Mouse (Mus musculus): ENCODE data around the gene Rtn4rl2. TPM values are rescaled to one million over a fixed set of nuclear protein-coding genes. Genes with fewer than 3 reads are reported as not detected.

Gene Rtn4rl2
- polyA plus RNA-seq, 1 experiment: 2.7 TPM

DNA sequence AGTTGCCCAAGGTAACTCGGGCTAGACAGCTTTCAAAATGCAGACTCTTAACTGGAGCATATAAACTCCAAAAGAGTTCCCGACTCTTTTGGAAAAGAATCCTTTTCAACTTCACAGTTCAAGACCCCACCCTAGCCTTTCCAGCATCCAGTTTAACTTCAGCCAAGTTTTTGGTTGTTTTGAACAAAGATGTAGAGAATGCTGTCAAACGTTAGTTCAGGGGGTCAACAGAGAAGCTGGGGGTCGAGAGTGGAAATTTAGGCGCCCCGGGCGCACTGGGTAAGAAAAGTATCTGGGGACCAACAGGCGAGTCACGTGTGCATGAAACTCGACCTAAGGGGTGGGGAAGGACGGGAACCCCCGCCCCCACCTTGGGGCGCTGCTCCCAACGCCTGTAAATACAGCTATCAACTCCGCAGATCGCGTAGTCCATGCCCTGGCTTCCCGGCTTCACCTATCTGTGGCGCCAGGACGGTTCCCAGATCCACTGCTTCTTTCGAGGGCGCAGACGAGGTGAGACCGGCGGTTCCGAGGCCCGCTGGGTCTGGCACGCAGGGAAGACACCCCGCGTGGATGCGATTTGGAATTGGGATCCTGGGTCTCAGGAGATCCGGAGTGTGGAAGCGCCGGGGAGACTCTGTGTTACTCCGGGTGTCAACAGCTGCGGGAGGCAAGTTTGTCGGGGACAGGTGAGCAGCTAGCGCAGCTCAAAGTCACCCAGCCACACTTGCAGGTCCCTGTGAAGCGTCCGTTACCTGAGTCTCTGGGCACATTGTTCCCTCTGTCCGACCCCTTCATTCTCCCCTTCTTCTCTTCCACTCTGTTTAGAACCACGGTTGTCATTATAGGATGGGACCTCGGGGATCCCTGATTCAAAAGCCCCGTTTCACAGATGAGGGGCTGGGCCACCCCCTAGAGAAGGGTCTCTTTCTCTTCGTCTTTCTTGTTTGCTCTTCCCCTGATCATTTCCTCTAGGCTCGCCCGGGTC lies 47.2 kb downstream of the Rtn4rl2 start:
- peaks cover 3% of the 10 kb centered on the region; the same call in 1 of the 2 replicates for H3K4me1 ChIP-seq (ENCODE audit: control insufficient read depth, insufficient read depth, low read length)
- WGBS: 2% methylated on average over 47 of the region's 47 CpGs
- peak overlapping the region; percentile 57 for H3K4me3 ChIP-seq (replicated peaks; ENCODE audit: extremely low read depth, low read depth, low read length)
- peak; percentile 10 for DNase-seq
- TF ChIP-seq POLR2A (IDR thresholded peaks at IDR 0.05; ENCODE audit: borderline replicate concordance, extremely low read depth, low read depth, low read length) (0 out of 2 replicates have a peak, but pooled peaks have one; percentile 20), CTCF (IDR thresholded peaks at IDR 0.05; ENCODE audit: insufficient read depth, low read length) (no peak)

DNA sequence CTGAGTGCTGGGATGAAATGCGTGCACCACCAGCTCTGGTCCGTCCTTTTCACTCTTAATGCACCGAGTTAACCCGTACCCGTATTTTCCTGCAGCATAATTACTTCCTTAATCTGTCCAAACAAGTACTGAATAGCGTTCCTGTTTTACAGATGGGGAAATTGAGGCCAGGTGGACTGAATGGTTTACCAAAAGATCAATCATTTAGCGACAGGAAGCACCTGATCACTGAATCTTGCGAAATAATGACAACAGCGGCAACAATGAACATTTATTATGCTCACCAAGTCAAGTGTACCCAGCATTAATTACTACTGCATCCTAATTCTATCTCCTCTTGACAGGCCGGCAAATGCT lies 47.9 kb downstream of the Rtn4rl2 start, which contains the start of gene Slc43a1:
Gene Slc43a1, plus strand, starts transcription at position 258 of the 357 bp plus-strand sequence.
- Histone ChIP-seq H3K4me3 (replicated peaks; ENCODE audit: extremely low read depth, low read depth, low read length) (peak within 1 kb of the TSS; percentile 12), H3K4me1 (ENCODE audit: control insufficient read depth, insufficient read depth, low read length) (peaks cover 3% of the 10 kb centered on the region; the same call in 1 of the 2 replicates)
- WGBS: 35% methylated on average over 10 of the region's 10 CpGs
- no peak for TF ChIP-seq POLR2A (IDR thresholded peaks at IDR 0.05; ENCODE audit: borderline replicate concordance, extremely low read depth, low read depth, low read length)
- no peak for TF ChIP-seq CTCF (IDR thresholded peaks at IDR 0.05; ENCODE audit: insufficient read depth, low read length)
- DNase-seq: no peak

DNA sequence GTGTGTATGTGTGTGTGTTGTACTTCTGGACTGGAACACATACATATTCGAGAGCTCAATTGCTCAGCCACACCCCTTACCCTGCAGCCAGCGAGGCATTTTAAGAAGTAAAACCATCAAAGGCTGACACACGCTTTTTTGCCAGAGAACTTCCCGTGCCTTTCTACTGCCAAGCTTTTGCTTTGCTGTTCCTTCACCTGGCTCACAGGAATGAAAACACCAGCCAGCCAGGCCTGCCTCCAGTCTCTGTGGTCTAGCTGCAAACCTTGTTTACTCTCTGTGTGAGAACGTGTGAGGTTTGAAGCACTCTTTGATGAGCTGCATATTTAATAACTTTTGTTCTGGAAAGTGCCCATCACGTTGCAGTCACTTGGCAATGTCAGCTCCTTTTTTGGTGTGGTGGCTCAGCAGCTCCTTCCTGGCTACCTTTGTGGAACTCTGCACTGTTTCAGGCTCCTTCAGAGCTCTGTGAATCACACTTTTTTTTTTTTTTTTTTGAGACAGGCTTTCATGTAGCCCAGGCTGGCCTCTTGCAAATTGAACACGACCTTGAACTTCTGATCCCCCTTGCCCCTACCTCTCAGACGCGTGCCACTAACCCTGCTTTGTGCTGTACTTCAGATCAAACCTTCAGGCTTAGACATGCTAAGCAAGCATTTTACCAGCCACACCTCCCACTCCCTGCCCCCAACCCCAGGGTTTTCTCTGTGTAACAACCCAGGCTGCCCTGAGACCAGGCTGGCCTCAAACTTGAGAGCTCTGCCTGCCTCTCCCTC lies 48.5 kb downstream of the Rtn4rl2 start:
- Histone ChIP-seq H3K4me3 (replicated peaks; ENCODE audit: extremely low read depth, low read depth, low read length) (no peak overlapping the region), H3K4me1 (ENCODE audit: control insufficient read depth, insufficient read depth, low read length) (peaks cover 3% of the 10 kb centered on the region; the same call in 1 of the 2 replicates)
- TF ChIP-seq CTCF (IDR thresholded peaks at IDR 0.05; ENCODE audit: insufficient read depth, low read length) (no peak), POLR2A (IDR thresholded peaks at IDR 0.05; ENCODE audit: borderline replicate concordance, extremely low read depth, low read depth, low read length) (no peak)
- 41% methylated on average over 9 of the region's 9 CpGs for WGBS
- DNase-seq: no peak

DNA sequence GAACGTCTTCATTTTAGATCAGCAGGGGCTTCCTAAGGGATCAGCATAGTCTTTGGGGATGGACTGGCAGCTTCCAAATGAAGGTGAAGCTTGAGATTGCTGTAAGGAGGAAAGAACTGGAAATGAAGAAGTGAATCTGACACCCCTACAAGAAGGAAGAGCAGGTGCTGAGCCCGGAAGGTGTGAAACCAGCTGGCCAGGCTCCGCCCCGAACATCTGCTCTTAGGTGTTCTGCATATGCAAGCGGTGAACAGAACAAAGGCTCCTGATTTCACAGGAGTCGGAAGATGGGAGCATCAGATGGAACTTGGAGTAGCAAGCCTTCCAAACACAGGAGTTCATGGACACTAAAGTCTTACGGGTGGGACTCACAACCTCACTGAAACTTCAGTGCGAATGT lies 49.4 kb downstream of the Rtn4rl2 start:
- no peak for DNase-seq
- WGBS: 62% methylated on average over 8 of the region's 8 CpGs
- H3K4me3 ChIP-seq (replicated peaks; ENCODE audit: extremely low read depth, low read depth, low read length): no peak overlapping the region
- TF ChIP-seq CTCF (IDR thresholded peaks at IDR 0.05; ENCODE audit: insufficient read depth, low read length) (no peak), POLR2A (IDR thresholded peaks at IDR 0.05; ENCODE audit: borderline replicate concordance, extremely low read depth, low read depth, low read length) (no peak)
- peaks cover 3% of the 10 kb centered on the region; the same call in 1 of the 2 replicates for H3K4me1 ChIP-seq (ENCODE audit: control insufficient read depth, insufficient read depth, low read length)

DNA sequence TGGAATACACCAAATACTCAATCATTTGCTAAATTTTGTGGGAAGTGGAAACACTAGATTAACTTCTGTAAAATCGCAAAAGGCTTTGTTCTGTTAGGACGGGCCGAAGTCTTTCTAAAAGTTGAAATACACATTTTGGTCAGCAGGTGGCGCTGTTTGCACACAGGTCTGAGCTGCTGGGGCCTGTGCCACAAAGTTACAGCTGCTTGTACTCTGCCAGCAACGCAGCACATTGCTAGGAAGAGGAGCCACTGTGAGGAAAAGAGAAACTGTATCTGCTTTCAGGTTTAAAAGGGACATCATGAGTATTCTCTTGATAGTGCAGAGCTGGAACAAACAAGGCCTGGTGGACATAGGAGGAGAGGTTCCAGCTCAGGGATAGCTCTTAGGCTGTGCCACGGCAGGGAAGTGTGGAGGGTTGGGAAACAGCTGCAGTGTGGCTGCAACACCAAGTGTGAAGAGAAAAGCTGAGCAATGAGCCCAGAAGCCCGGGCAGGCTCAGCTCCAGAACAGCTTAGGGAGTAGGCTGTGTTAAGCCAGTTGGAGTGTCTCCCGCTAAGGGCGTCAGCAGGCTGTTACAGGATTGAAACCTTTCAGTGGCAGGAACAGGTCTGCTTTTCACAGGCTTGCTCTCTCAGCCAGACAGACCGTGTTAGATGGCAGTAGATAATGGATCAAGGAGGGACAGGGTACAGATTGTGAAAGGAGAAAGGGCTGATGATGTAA lies 54.7 kb downstream of the Rtn4rl2 start:
- WGBS: 24% methylated on average over 10 of the region's 10 CpGs
- DNase-seq: peak; percentile 74
- H3K4me3 ChIP-seq (replicated peaks; ENCODE audit: extremely low read depth, low read depth, low read length): no peak overlapping the region
- TF ChIP-seq CTCF (IDR thresholded peaks at IDR 0.05; ENCODE audit: insufficient read depth, low read length) (peak; percentile 91), POLR2A (IDR thresholded peaks at IDR 0.05; ENCODE audit: borderline replicate concordance, extremely low read depth, low read depth, low read length) (no peak)
- H3K4me1 ChIP-seq (ENCODE audit: control insufficient read depth, insufficient read depth, low read length): peaks cover 4% of the 10 kb centered on the region

DNA sequence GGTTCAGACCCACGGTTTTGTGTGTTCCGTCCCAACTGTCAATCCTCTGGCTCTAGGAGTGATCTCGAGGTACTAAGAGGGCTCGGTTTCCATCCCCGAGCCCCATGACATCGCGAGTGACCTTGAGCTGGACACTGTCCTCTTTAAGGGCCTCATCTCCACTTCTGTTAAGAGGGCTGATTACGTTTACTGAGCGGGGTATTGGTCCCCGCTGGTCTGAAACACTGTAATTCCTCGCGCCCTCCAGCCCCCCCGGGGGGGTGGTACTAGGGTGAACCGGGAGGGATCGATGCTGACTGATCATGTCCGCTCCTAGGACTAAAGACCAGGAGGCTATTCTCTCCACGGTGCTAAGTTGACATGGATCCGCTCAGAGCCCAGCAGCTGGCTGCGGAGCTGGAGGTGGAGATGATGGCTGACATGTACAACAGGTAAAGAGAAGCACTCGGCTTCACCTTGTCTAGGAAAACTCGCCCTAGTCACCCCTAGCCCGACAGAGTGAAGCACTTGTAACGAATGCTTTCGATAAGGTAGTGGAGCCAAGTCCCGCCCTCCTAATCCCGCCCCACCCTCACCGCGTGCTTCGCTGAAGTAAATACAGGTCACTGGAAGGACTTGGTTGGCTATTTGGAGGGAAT lies 59.1 kb downstream of the Rtn4rl2 start:
- TF ChIP-seq POLR2A (IDR thresholded peaks at IDR 0.05; ENCODE audit: borderline replicate concordance, extremely low read depth, low read depth, low read length) (no peak), CTCF (IDR thresholded peaks at IDR 0.05; ENCODE audit: insufficient read depth, low read length) (no peak)
- Histone ChIP-seq H3K4me3 (replicated peaks; ENCODE audit: extremely low read depth, low read depth, low read length) (peak overlapping the region; percentile 93), H3K4me1 (ENCODE audit: control insufficient read depth, insufficient read depth, low read length) (peaks cover 4% of the 10 kb centered on the region; the same call in 1 of the 2 replicates)
- WGBS: 1% methylated on average over 29 of the region's 29 CpGs
- no peak for DNase-seq

DNA sequence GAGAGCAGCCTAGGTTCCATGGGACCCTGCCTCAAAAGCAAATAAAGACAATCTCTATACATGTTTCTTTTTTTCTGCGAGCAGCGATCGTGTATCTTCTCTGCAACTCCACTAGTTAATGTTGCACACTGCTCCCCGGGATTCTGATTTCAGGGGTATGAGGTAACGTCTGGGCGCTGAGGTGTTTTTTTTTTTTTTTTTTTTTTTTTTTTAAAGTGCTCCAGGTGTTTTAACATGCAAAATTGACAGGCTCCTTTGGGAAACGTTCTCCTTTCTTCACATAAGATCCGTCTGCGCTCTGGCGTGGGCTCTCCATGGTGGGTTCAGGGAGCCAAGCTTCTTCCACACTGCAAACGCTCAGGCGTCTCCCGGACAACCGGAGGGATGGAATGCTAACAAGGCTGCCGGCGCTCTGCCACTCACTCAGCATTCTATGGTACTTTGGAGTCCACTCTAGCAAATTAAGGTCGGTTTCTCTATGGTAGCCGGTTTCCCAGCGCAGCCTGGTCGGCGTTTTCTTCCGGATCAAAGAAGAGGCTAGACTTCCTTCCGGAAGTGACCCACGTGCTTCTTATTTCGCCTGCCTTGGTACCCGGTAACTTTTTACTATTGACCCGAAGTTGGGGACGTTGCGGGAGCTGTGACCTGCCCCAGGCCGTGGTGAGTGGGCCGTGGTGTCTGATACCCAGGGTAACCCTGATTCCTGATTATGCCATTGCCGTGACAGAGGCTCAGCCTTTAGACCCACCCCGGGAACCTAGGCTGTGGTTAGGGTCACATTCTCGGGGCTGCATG lies 59.8 kb downstream of the Rtn4rl2 start, which contains the start of gene Timm10:
Gene Timm10, plus strand, starts transcription at position 510 of the 795 bp plus-strand sequence.
- TF ChIP-seq POLR2A (IDR thresholded peaks at IDR 0.05; ENCODE audit: borderline replicate concordance, extremely low read depth, low read depth, low read length) (peak; percentile 41; the same call in 1 of the 2 replicates), CTCF (IDR thresholded peaks at IDR 0.05; ENCODE audit: insufficient read depth, low read length) (no peak)
- under 1% methylated on average over 34 of the region's 34 CpGs for WGBS
- peaks cover 4% of the 10 kb centered on the region; the same call in 1 of the 2 replicates for H3K4me1 ChIP-seq (ENCODE audit: control insufficient read depth, insufficient read depth, low read length)
- H3K4me3 ChIP-seq (replicated peaks; ENCODE audit: extremely low read depth, low read depth, low read length): peak within 1 kb of the TSS; percentile 93
- DNase-seq: peak; percentile 66

DNA sequence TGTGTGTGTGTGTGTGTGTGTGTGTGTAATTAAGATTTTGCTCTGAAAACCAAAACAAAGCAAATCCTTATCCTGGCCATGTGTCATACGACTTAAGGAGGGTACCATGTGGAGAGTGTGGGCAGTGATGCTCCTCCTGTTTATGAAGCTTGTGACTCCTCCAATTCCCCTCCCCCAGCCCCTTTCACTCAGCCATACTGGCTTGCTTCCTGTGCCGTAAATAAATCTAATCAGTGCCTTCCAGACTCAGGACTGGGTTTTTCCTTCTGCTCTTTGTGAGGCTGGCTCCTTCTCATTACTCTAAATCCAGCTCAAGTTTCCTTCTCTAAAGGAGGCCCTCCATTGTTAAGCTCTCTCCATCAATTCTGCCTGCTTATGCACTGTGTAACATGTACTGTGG lies 63.3 kb downstream of the Rtn4rl2 start:
- no peak for DNase-seq
- WGBS: 15% methylated on average over 2 of the region's 2 CpGs
- no peak for TF ChIP-seq CTCF (IDR thresholded peaks at IDR 0.05; ENCODE audit: insufficient read depth, low read length)
- Histone ChIP-seq H3K4me3 (replicated peaks; ENCODE audit: extremely low read depth, low read depth, low read length) (no peak overlapping the region), H3K4me1 (ENCODE audit: control insufficient read depth, insufficient read depth, low read length) (peaks cover 4% of the 10 kb centered on the region; the same call in 1 of the 2 replicates)

Measured in lung, adult 2 months (tissue).